Mouse (Mus musculus) fibroblast of lung, adult 2 months (primary cell): Measurements from ENCODE around the gene Gm21913.
"Not testable (repeated sequence)": the region's sequence is repeated elsewhere in the genome, so short reads cannot be mapped to it uniquely, and the experiment has no call there.

Experiments used
- DNase-seq: peaks from one replicate; pipeline ENCODE4 v3.0.0-alpha.2; 2011; ENCODE audit warnings: low read depth

Gene Gm21913

GRCm38 (mm10) chrY:74623596-74623995, at the start of gene Gm21913:
Gene Gm21913, plus strand, starts transcription at chrY:74623896.
- not testable (repeated sequence) for DNase-seq
